Mouse (Mus musculus): ENCODE measurements at regions not wholly inside any gene's neighbourhood (a gene's known extent, or its start where the extent isn't known, plus 50 kb on each side); places are given as distances from the start of the nearest gene placed in this dataset.

DNA sequence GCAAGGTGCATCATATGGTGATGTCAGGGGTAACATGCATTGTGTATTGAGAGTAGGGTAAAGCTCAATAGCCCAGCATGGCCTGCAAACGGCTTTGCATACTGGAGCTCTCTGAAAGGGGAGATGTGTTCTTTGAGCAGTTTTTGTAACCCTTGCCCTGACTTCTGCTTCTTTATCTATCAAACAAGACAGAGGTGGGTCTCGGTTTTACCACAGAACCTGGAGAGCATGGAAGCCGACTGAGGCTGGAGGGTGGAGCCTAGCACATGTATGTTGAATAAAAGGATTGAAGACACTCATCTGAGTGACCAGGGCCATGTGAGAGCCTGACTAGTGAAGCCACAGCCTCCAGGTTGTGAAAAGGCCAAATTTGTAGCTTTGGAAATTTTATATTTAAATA, 236.7 kb downstream of the Rplp1 start:
- Histone ChIP-seq H3K4me2 (no peak overlapping the region), H3K4me3 (no peak overlapping the region), H3K9ac (no peak overlapping the region), H3K27me3 (replicated peaks) (peaks cover 4% of the 10 kb centered on the region), H3K36me3 (no peaks in the 10 kb centered on the region), H3K4me1 (replicated peaks) (0 out of 2 replicates have a peak, but pooled peaks cover 12% of the 10 kb centered on the region), H3K27ac (ENCODE audit: poor library complexity, severe bottlenecking) (no peak overlapping the region), H3K9me3 (replicated peaks) (no peaks in the 10 kb centered on the region)
- no peak for ATAC-seq (ENCODE audit: insufficient number of reproducible peaks, low FRiP score)
- 69% methylated on average over 3 of the region's 3 CpGs for whole genome bisulfite sequencing

DNA sequence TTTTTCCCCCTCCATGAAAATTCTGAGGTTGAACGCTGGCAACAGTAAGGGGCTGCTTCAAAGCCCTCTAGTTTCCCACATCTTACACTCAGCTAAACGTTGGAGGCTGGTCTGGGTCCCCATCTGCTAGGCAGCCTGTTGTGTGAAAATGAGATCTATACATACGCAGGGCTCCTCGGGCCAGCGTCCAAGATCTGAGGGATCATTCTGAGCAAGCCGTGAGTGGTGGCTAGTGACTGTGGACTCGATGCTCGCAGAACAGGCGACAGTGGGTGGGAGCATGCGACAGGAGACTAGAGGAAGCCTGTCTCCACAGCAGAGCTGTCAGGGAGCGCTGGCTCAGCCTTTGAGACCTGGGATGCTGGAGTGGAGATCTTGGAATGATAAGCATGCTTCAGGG, 237.3 kb downstream of the Rplp1 start:
- Histone ChIP-seq H3K27me3 (replicated peaks) (peaks cover 4% of the 10 kb centered on the region), H3K4me1 (replicated peaks) (0 out of 2 replicates have a peak, but pooled peaks cover 7% of the 10 kb centered on the region), H3K9ac (no peak overlapping the region), H3K4me3 (no peak overlapping the region), H3K9me3 (replicated peaks) (no peaks in the 10 kb centered on the region), H3K4me2 (no peak overlapping the region), H3K27ac (ENCODE audit: poor library complexity, severe bottlenecking) (no peak overlapping the region), H3K36me3 (no peaks in the 10 kb centered on the region)
- 73% methylated on average over 11 of the region's 11 CpGs for WGBS
- no peak for ATAC-seq (ENCODE audit: insufficient number of reproducible peaks, low FRiP score)

DNA sequence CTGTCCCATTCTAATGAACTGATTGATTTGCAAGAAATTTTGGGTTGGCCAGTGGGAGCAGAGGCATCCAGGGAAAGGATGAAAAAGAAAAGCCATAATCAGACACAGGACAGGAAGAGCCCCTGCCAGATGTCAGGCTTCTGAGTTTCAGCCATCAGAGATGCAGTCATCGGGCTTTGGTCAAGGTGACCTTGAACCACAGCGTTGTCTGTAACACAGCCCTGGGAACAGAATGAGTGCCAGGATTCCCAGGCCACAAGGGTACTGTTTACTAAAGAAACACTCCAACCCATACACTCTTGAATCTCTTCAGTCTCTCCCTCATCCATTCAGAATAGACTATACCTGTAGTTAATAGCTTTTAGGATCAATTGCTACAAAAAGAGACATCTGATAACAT, 239.0 kb downstream of the Rplp1 start:
- Histone ChIP-seq H3K36me3 (no peaks in the 10 kb centered on the region), H3K9me3 (replicated peaks) (0 out of 2 replicates have a peak, but pooled peaks cover 5% of the 10 kb centered on the region), H3K4me2 (no peak overlapping the region), H3K4me1 (replicated peaks) (peaks cover 7% of the 10 kb centered on the region), H3K27me3 (replicated peaks) (peaks cover 8% of the 10 kb centered on the region), H3K4me3 (no peak overlapping the region), H3K27ac (ENCODE audit: poor library complexity, severe bottlenecking) (no peak overlapping the region), H3K9ac (no peak overlapping the region)
- WGBS = 43% methylated on average over 2 of the region's 2 CpGs
- ATAC-seq (ENCODE audit: insufficient number of reproducible peaks, low FRiP score) = no peak

DNA sequence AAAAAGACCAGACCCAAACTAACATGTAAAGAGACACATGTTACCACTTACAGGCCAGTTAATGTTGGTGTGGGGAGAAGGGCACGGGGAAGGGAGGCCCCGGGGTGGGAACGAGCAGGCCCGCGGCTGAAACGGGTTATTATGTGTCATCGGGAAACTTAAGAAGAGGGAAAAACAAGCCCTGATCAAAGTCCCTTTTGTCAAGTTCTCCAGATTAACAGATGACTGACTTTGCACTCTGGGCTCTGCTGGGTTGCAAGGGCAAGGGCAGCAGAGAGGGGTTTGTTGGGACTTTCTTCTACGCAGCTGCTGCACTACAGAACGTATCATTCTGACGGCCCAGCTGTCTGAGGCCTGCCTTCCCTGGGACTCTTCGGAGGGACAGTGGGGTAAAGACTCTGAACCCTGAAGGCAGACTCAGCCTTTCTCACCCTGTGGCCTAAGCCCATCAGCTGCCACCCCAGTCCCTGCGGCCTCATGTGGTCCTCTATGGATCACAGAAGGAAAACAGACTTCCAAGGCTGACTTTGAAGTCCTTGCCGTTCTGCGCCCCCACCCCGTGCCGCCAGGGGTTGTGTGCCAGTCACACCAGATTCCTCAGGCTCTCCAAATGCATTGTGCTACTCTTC, 240.7 kb downstream of the Rplp1 start:
- Histone ChIP-seq H3K4me3 (no peak overlapping the region), H3K9ac (no peak overlapping the region), H3K4me1 (replicated peaks) (peaks cover 20% of the 10 kb centered on the region), H3K9me3 (replicated peaks) (0 out of 2 replicates have a peak, but pooled peaks cover 5% of the 10 kb centered on the region), H3K36me3 (no peaks in the 10 kb centered on the region), H3K27me3 (replicated peaks) (peaks cover 8% of the 10 kb centered on the region; the same call in 1 of the 2 replicates), H3K27ac (ENCODE audit: poor library complexity, severe bottlenecking) (no peak overlapping the region), H3K4me2 (no peak overlapping the region)
- no peak for ATAC-seq (ENCODE audit: insufficient number of reproducible peaks, low FRiP score)
- WGBS = 59% methylated on average over 16 of the region's 16 CpGs

DNA sequence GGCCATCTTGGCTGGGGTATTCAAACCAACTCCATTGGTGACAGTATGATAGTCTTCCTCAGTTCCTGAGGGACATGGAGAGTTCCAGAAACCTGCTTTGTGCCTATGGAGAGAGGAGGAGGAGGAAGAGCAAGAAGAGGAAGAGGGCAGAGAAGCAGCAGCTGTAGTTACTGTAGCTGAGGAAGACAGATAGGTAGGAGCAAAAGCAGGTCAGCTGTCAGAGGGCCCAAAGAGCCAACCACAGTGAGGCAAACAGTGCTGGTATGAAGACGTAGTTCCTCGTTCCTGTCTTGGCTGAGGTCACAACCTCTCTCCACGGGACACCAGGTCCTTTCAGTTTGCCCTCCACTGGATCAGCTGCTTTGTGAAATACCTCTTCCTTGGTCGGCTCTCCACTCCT, 243.4 kb downstream of the Rplp1 start:
- no peak for ATAC-seq (ENCODE audit: insufficient number of reproducible peaks, low FRiP score)

DNA sequence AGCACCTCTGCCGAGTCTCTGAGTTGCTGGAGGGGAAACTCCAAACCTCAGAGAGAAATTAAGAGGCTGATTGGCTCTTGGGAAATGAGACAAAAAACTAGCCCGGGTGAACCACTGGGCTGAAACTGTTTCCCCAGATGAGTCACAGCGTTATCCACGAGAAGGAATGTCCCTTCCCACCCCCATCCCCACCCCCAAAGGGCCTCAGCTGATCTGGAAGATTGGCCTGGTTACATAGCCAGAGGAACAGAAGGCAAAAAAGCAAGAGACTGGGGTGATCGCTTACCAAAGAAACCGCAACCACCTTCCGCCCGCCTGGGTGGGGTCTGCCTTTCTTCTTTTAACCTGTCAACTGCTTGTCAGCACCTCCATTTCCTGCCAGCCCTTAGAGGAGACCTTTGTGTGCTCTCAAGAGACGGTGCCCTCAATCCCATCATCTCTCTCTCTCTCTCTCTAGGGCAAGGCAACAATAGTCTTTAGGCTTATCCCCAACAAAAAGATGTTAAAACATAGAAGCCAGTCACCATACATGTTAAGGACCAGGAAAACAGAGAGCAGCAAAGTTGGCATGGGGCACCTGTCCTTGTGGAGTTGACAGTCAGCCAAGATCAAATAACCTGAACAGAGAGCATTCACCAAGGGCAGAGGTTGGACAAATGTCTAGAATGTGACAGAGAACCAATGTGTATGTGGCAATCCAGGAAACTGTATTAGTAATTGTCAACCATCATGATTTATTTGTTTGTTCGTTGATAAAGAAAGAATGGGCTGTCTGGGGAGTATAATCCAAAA, 244.4 kb downstream of the Rplp1 start:
- Histone ChIP-seq H3K27ac (ENCODE audit: poor library complexity, severe bottlenecking) (no peak overlapping the region), H3K36me3 (no peaks in the 10 kb centered on the region), H3K27me3 (replicated peaks) (peaks cover 10% of the 10 kb centered on the region; the same call in 1 of the 2 replicates), H3K9me3 (replicated peaks) (0 out of 2 replicates have a peak, but pooled peaks cover 5% of the 10 kb centered on the region), H3K4me2 (peak overlapping the region; percentile 29), H3K4me3 (no peak overlapping the region), H3K4me1 (replicated peaks) (peaks cover 23% of the 10 kb centered on the region), H3K9ac (0 out of 2 replicates have a peak overlapping the region, but pooled peaks have one; percentile 20)
- 12% methylated on average over 10 of the region's 10 CpGs for WGBS
- ATAC-seq (ENCODE audit: insufficient number of reproducible peaks, low FRiP score) = no peak

More for the DNA sequence above, 243.4 kb downstream of the Rplp1 start:
- no peak overlapping the region for H3K9ac ChIP-seq
- no peaks in the 10 kb centered on the region for H3K36me3 ChIP-seq
- no peak overlapping the region for H3K4me3 ChIP-seq
- H3K27ac ChIP-seq (ENCODE audit: poor library complexity, severe bottlenecking) = no peak overlapping the region
- H3K27me3 ChIP-seq (replicated peaks) = peaks cover 10% of the 10 kb centered on the region; the same call in 1 of the 2 replicates
- H3K4me2 ChIP-seq = no peak overlapping the region
- peaks cover 23% of the 10 kb centered on the region for H3K4me1 ChIP-seq (replicated peaks)
- WGBS = 86% methylated on average over 4 of the region's 4 CpGs
- H3K9me3 ChIP-seq (replicated peaks) = 0 out of 2 replicates have a peak, but pooled peaks cover 5% of the 10 kb centered on the region

DNA sequence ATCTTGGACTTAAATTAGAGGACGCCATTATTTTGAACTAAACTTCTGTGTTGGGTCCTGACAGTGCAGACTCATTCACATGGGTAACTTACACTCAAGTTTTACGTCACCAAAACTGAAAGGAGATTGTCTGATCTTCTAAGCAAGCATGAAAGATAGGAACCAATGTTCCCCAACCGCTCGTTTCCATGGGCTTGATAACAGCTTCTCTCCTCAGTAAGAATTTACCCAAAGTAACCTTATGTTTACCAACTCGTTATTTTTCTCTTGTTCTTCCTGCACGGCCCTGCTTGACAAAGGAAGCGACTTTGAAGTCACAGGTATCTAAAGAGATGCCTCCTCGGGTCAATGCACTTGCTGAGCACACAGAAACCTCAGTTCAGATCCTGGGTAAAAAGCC, 245.6 kb downstream of the Rplp1 start:
- no peak for ATAC-seq (ENCODE audit: insufficient number of reproducible peaks, low FRiP score)
- 72% methylated on average over 8 of the region's 8 CpGs for WGBS

DNA sequence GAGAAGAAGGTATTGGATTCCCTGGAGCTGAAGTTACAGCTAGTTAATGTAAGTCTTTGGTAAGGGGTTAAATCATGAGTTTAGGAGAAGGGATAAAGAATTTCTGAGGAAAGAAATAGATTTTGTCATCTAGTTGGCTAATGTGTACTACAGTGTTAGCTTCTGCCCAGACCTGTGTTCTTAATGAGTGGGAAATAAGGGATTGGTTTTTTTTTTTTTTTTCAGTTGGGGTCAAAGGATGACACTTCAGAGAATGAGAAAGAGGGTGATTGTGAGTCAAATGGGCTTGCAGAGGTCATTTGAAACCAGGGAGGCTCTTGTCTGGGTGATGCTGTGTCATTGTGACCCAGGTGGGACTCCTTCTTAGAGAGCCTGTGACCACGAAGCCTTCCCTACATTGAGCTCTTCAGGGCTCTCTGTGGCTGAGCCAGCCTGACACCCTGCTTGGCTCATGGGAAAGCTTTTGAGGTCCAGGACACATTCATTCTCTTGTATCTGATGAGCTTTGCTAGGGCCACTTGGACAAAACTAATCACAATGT, 246.1 kb downstream of the Rplp1 start:
- ATAC-seq (ENCODE audit: insufficient number of reproducible peaks, low FRiP score) = no peak
- Histone ChIP-seq H3K9ac (no peak overlapping the region), H3K4me1 (replicated peaks) (peaks cover 20% of the 10 kb centered on the region), H3K27me3 (replicated peaks) (peaks cover 10% of the 10 kb centered on the region; the same call in 1 of the 2 replicates), H3K4me3 (no peak overlapping the region), H3K4me2 (no peak overlapping the region), H3K36me3 (no peaks in the 10 kb centered on the region), H3K27ac (ENCODE audit: poor library complexity, severe bottlenecking) (no peak overlapping the region), H3K9me3 (replicated peaks) (0 out of 2 replicates have a peak, but pooled peaks cover 5% of the 10 kb centered on the region)
- WGBS = 94% methylated on average over 1 of the region's 1 CpGs

More for the DNA sequence above, 245.6 kb downstream of the Rplp1 start:
- Histone ChIP-seq H3K4me1 (replicated peaks) (peaks cover 23% of the 10 kb centered on the region), H3K27ac (ENCODE audit: poor library complexity, severe bottlenecking) (no peak overlapping the region), H3K36me3 (no peaks in the 10 kb centered on the region), H3K4me3 (no peak overlapping the region), H3K9ac (no peak overlapping the region), H3K4me2 (no peak overlapping the region), H3K9me3 (replicated peaks) (0 out of 2 replicates have a peak, but pooled peaks cover 5% of the 10 kb centered on the region), H3K27me3 (replicated peaks) (peaks cover 10% of the 10 kb centered on the region; the same call in 1 of the 2 replicates)

DNA sequence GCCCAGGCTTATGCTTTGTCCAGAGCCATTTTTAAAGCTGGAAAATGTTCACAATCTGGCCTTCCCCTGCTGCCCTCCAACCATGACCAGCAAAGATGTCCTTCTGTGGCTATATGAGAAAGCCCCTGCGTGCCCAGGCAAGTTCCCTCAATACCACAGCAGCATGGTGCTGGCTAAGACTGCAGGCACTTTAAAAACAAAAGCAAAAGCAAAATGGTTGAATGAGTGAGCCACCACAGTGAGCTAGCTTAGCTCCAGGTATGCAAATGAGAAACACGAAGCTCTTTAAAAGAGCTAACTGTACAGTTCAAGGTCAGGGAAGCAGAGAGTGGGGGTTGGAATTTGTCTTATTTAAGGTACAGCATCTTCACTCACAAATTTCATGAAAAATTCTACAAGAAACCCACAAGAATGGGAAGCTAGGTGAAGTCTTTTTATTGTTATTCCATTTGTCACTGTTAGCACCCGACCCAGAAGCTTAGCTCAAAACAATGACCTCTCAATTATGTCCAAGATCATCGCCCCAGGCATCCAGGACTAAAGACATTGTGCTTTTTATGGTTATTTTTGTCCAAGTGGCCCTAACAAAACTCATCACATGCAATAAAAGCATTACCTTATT, 246.8 kb downstream of the Rplp1 start:
- H3K4me2 ChIP-seq = no peak overlapping the region
- no peak overlapping the region for H3K9ac ChIP-seq
- whole genome bisulfite sequencing = 75% methylated on average over 4 of the region's 4 CpGs
- ATAC-seq (ENCODE audit: insufficient number of reproducible peaks, low FRiP score) = no peak
- H3K27ac ChIP-seq (ENCODE audit: poor library complexity, severe bottlenecking) = no peak overlapping the region
- H3K9me3 ChIP-seq (replicated peaks) = 0 out of 2 replicates have a peak, but pooled peaks cover 5% of the 10 kb centered on the region
- H3K4me3 ChIP-seq = no peak overlapping the region
- peaks cover 19% of the 10 kb centered on the region for H3K4me1 ChIP-seq (replicated peaks)
- H3K36me3 ChIP-seq = no peaks in the 10 kb centered on the region
- peaks cover 10% of the 10 kb centered on the region; the same call in 1 of the 2 replicates for H3K27me3 ChIP-seq (replicated peaks)

DNA sequence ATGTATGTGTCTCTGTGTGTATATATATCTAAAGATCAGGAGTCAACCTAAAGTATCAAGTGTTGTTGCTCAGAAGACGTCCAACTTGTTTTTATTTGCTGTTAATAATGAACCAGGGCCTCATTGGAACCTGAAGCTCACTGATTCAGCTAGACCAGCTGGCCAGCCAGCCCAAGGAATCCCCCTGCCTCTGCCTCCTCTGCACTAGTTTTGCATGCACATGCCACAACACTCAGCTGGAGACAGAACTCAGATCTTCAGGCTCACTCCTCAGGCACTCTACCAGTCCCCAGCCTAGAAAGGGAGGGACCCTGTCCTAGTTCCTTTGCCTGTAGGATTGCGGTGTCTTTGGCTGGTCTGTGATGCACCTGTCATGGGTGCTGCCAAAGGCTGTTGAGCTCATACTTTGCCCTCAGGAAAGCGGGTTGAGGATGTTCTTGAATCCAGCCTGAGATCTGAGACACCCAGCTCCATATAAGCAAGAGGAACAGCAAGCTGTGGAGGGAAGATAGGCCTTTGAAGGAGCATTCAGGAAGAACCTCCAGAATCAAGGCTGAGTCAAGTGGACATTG, 247.5 kb downstream of the Rplp1 start:
- Histone ChIP-seq H3K4me1 (replicated peaks) (peaks cover 19% of the 10 kb centered on the region), H3K9ac (no peak overlapping the region), H3K4me3 (no peak overlapping the region), H3K9me3 (replicated peaks) (0 out of 2 replicates have a peak, but pooled peaks cover 5% of the 10 kb centered on the region), H3K36me3 (no peaks in the 10 kb centered on the region), H3K27ac (ENCODE audit: poor library complexity, severe bottlenecking) (no peak overlapping the region), H3K27me3 (replicated peaks) (peaks cover 10% of the 10 kb centered on the region; the same call in 1 of the 2 replicates), H3K4me2 (no peak overlapping the region)
- WGBS = 93% methylated on average over 3 of the region's 3 CpGs
- no peak for ATAC-seq (ENCODE audit: insufficient number of reproducible peaks, low FRiP score)

Measured in heart, embryonic 12.5 days (tissue).